ENCODE assay signal across 8 mouse cellular contexts in genomic region chr15:98928598-98929240, GRCm38 (mm10). TPM values are rescaled to one million over a fixed set of nuclear protein-coding genes. Genes with fewer than 3 reads are reported as not detected.
DNase-seq lines count a peak whose midpoint lies in the region; ATAC-seq and TF ChIP-seq lines count a peak whose summit lies in the region.

No protein-coding gene starts in this region.

- no peak for TF ChIP-seq EP300 in liver, embryonic 14.5 days (IDR thresholded peaks at IDR 0.05; ENCODE audit: low read depth)

- H3K9ac ChIP-seq in forebrain, embryonic 11.5 days (ENCODE audit: low read length) = no peak overlapping the region
- H3K9ac ChIP-seq in heart, embryonic 16.5 days (ENCODE audit: low read length) = 0 out of 2 replicates have a peak overlapping the region, but pooled peaks have one; percentile 24
- no peak overlapping the region for H3K9ac ChIP-seq in liver, embryonic 14.5 days (replicated peaks)

- H3K27ac ChIP-seq in forebrain, embryonic 11.5 days (ENCODE audit: low read depth, low read length) = no peak overlapping the region
- H3K27ac ChIP-seq in heart, embryonic 16.5 days (ENCODE audit: low read length) = peak overlapping the region; percentile 58
- no peak overlapping the region for H3K27ac ChIP-seq in liver, embryonic 14.5 days

- H3K36me3 ChIP-seq in forebrain, embryonic 11.5 days (ENCODE audit: control insufficient read depth, insufficient read depth, low read length) = no peaks in the 10 kb centered on the region; the same call in 1 of the 2 replicates
- peaks cover 9% of the 10 kb centered on the region for H3K36me3 ChIP-seq in heart, embryonic 16.5 days (ENCODE audit: control insufficient read depth, insufficient read depth)
- H3K36me3 ChIP-seq in liver, embryonic 14.5 days (replicated peaks; ENCODE audit: control insufficient read depth, insufficient read depth, low read depth) = peaks cover 19% of the 10 kb centered on the region

- 16% methylated on average over 13 of the region's 13 CpGs for WGBS in forebrain, embryonic 11.5 days
- WGBS in heart, embryonic 16.5 days = 16% methylated on average over 13 of the region's 13 CpGs
- 15% methylated on average over 13 of the region's 13 CpGs for WGBS in liver, embryonic 14.5 days (ENCODE audit: insufficient replicate concordance)

- peak; percentile 95 for DNase-seq in ES-CJ7 (ENCODE audit: low read depth, low spot score)
- DNase-seq in brain, embryonic 14.5 days (ENCODE audit: low read depth) = peak; percentile 88
- DNase-seq in forebrain, embryonic 11.5 days (ENCODE audit: low spot score) = peak; percentile 81
- DNase-seq in kidney, postnatal 10 days = peak; percentile 87
- no peak for DNase-seq in liver, embryonic 14.5 days (ENCODE audit: low read depth in 3 of 3, low spot score in 3 of 3)
- DNase-seq in neural tube, embryonic 10.5 days (ENCODE audit: extremely low spot score, low spot score) = peak; percentile 61
- peak; percentile 25 for DNase-seq in thymus, postnatal 25 days

- H3K4me2 ChIP-seq in forebrain, embryonic 11.5 days (ENCODE audit: low read depth, low read length, severe bottlenecking) = no peak overlapping the region
- H3K4me2 ChIP-seq in heart, embryonic 16.5 days (ENCODE audit: low read depth, low read length) = peak overlapping the region; percentile 24; the same call in 1 of the 2 replicates
- no peak overlapping the region for H3K4me2 ChIP-seq in liver, embryonic 14.5 days (ENCODE audit: low read depth)

- H3K9me3 ChIP-seq in forebrain, embryonic 11.5 days (ENCODE audit: control insufficient read depth, low read length) = no peaks in the 10 kb centered on the region
- no peaks in the 10 kb centered on the region for H3K9me3 ChIP-seq in heart, embryonic 16.5 days (replicated peaks; ENCODE audit: control insufficient read depth, low read length)
- H3K9me3 ChIP-seq in liver, embryonic 14.5 days (ENCODE audit: control insufficient read depth, low read length) = no peaks in the 10 kb centered on the region

- H3K27me3 ChIP-seq in forebrain, embryonic 11.5 days (ENCODE audit: control insufficient read depth, insufficient read depth, low read length) = no peaks in the 10 kb centered on the region
- H3K27me3 ChIP-seq in heart, embryonic 16.5 days (ENCODE audit: control insufficient read depth, insufficient read depth, low read length) = no peaks in the 10 kb centered on the region
- H3K27me3 ChIP-seq in liver, embryonic 14.5 days (ENCODE audit: control insufficient read depth, insufficient read depth, low read length) = no peaks in the 10 kb centered on the region

- peak; percentile 51; the same call in 1 of the 2 replicates for ATAC-seq in forebrain, embryonic 11.5 days (replicated peaks; ENCODE audit: low FRiP score)
- ATAC-seq in heart, embryonic 16.5 days (replicated peaks; ENCODE audit: extremely low read depth, insufficient read depth, low FRiP score) = peak; percentile 67
- ATAC-seq in liver, embryonic 14.5 days (ENCODE audit: insufficient read depth) = no peak

- peak; percentile 79 for TF ChIP-seq CTCF in brain, embryonic 14.5 days (IDR thresholded peaks at IDR 0.05; ENCODE audit: borderline replicate concordance, extremely low read depth, insufficient read depth, insufficient read length)
- peak; percentile 75 for TF ChIP-seq CTCF in liver, embryonic 14.5 days (IDR thresholded peaks at IDR 0.05; ENCODE audit: low read depth)

- no peak for TF ChIP-seq POLR2A in brain, embryonic 14.5 days (IDR thresholded peaks at IDR 0.05; ENCODE audit: borderline replicate concordance, extremely low read depth, insufficient read depth, insufficient read length, poor library complexity, severe bottlenecking)

- no peak overlapping the region for H3K4me3 ChIP-seq in forebrain, embryonic 11.5 days (ENCODE audit: low read depth, low read length)
- no peak overlapping the region for H3K4me3 ChIP-seq in heart, embryonic 16.5 days (ENCODE audit: low read length)
- H3K4me3 ChIP-seq in liver, embryonic 14.5 days (ENCODE audit: insufficient read depth in 1 of 2, low read depth in 2 of 2, low read length in 2 of 2) = no peak overlapping the region

- H3K4me1 ChIP-seq in forebrain, embryonic 11.5 days (replicated peaks; ENCODE audit: control insufficient read depth, insufficient read depth, low read length) = peaks cover 3% of the 10 kb centered on the region; the same call in 1 of the 2 replicates
- H3K4me1 ChIP-seq in heart, embryonic 16.5 days (ENCODE audit: control insufficient read depth, insufficient read depth, low read length) = peaks cover 12% of the 10 kb centered on the region
- peaks cover 0 to 4% of the 10 kb centered on the region in 2 experiments; a peak in 1 of 4 replicates for H3K4me1 ChIP-seq in liver, embryonic 14.5 days (replicated peaks; ENCODE audit: control insufficient read depth in 2 of 2, insufficient read depth in 2 of 2, low read length in 1 of 2)

RNA-seq across cellular contexts. Expression of gene Tuba1b, which starts 5.6 kb away (rescaled TPM):
- 2,160 and 2,864 TPM in 2 replicates for polyA plus RNA-seq in brain, embryonic 14.5 days (2012; rRNA removed)
- 2,366 and 2,605 TPM in 2 replicates for polyA plus RNA-seq in forebrain, embryonic 11.5 days (2014; fragmentation: Nextera tagmentation; extraction: Ambion mirVana)
- polyA plus RNA-seq in heart, embryonic 16.5 days (2015; fragmentation: Nextera tagmentation; extraction: Ambion mirVana) = 1,504 and 1,594 TPM in 2 replicates
- polyA plus RNA-seq in liver, embryonic 14.5 days (2012; rRNA removed) = 1,442 and 1,688 TPM in 2 replicates
- 1,211 and 1,290 TPM in 2 replicates for polyA plus RNA-seq in liver, embryonic 14.5 days (2014; fragmentation: Nextera tagmentation; extraction: Ambion mirVana)

RNA-seq across cellular contexts. Expression of gene Lmbr1l, which starts 10.7 kb away (rescaled TPM):
- polyA plus RNA-seq in brain, embryonic 14.5 days (2012; rRNA removed) = 106 and 176 TPM in 2 replicates
- polyA plus RNA-seq in forebrain, embryonic 11.5 days (2014; fragmentation: Nextera tagmentation; extraction: Ambion mirVana) = 8.7 and 9.4 TPM in 2 replicates
- 13.3 and 13.9 TPM in 2 replicates for polyA plus RNA-seq in heart, embryonic 16.5 days (2015; fragmentation: Nextera tagmentation; extraction: Ambion mirVana)
- polyA plus RNA-seq in liver, embryonic 14.5 days (2012; rRNA removed) = 4.5 and 7.1 TPM in 2 replicates
- polyA plus RNA-seq in liver, embryonic 14.5 days (2014; fragmentation: Nextera tagmentation; extraction: Ambion mirVana) = 0.34 and 0.70 TPM in 2 replicates

RNA-seq across cellular contexts. Expression of gene Gm49450, which starts 24.6 kb away (rescaled TPM):
- 136 and 183 TPM in 2 replicates for polyA plus RNA-seq in brain, embryonic 14.5 days (2012; rRNA removed)
- not detected in 2 replicates for polyA plus RNA-seq in forebrain, embryonic 11.5 days (2014; fragmentation: Nextera tagmentation; extraction: Ambion mirVana)
- polyA plus RNA-seq in heart, embryonic 16.5 days (2015; fragmentation: Nextera tagmentation; extraction: Ambion mirVana) = not detected in 2 replicates
- 0.15 and 6.4 TPM in 2 replicates for polyA plus RNA-seq in liver, embryonic 14.5 days (2012; rRNA removed)
- polyA plus RNA-seq in liver, embryonic 14.5 days (2014; fragmentation: Nextera tagmentation; extraction: Ambion mirVana) = not detected in 2 replicates

RNA-seq across cellular contexts. Expression of gene Tuba1a, which starts 24.8 kb away (rescaled TPM):
- polyA plus RNA-seq in brain, embryonic 14.5 days (2012; rRNA removed) = 11,216 and 14,471 TPM in 2 replicates
- 5,083 and 5,852 TPM in 2 replicates for polyA plus RNA-seq in forebrain, embryonic 11.5 days (2014; fragmentation: Nextera tagmentation; extraction: Ambion mirVana)
- 727 and 789 TPM in 2 replicates for polyA plus RNA-seq in heart, embryonic 16.5 days (2015; fragmentation: Nextera tagmentation; extraction: Ambion mirVana)
- polyA plus RNA-seq in liver, embryonic 14.5 days (2012; rRNA removed) = 44.7 and 62.0 TPM in 2 replicates
- polyA plus RNA-seq in liver, embryonic 14.5 days (2014; fragmentation: Nextera tagmentation; extraction: Ambion mirVana) = 60.1 and 69.0 TPM in 2 replicates

RNA-seq across cellular contexts. Expression of gene Dhh, which starts 30.4 kb away (rescaled TPM):
- 0.37 and 0.88 TPM in 2 replicates for polyA plus RNA-seq in brain, embryonic 14.5 days (2012; rRNA removed)
- polyA plus RNA-seq in forebrain, embryonic 11.5 days (2014; fragmentation: Nextera tagmentation; extraction: Ambion mirVana) = 0.28 and 0.29 TPM in 2 replicates
- polyA plus RNA-seq in heart, embryonic 16.5 days (2015; fragmentation: Nextera tagmentation; extraction: Ambion mirVana) = 2.0 and 2.5 TPM in 2 replicates
- polyA plus RNA-seq in liver, embryonic 14.5 days (2012; rRNA removed) = 0.04 and 0.08 TPM in 2 replicates
- polyA plus RNA-seq in liver, embryonic 14.5 days (2014; fragmentation: Nextera tagmentation; extraction: Ambion mirVana) = 0.09 TPM in 1 of 2 replicates, not detected in the other

Comparison
In these comparisons a context has a peak if more than half of its experiments do, and no peak if none do; other contexts are left out.
1. DNase-seq: peak in ES-CJ7 (single experiment), brain, embryonic 14.5 days (single experiment), forebrain, embryonic 11.5 days (single experiment), kidney, postnatal 10 days (single experiment), neural tube, embryonic 10.5 days (single experiment) and thymus, postnatal 25 days (single experiment); none in liver, embryonic 14.5 days (0 of 3).
2. RNA of gene Gm49450, which starts 24.6 kb away (polyA plus RNA-seq): 136 to 183 TPM in brain, embryonic 14.5 days; 0.15 to 6.4 TPM in liver, embryonic 14.5 days, not detected in forebrain, embryonic 11.5 days and not detected in heart, embryonic 16.5 days; every median in the first group is over 10 times any median in the second.